Mouse (Mus musculus): ENCODE results near the gene Rnasel. TPM values are rescaled to one million over a fixed set of nuclear protein-coding genes. Genes with fewer than 3 reads are reported as not detected.

Gene Rnasel
- polyA plus RNA-seq, 1 experiment from 2014 or later = 24.5 TPM

Other genes starting within 250 kb of the Rnasel start
- 6.1 and 7.1 TPM in 2 replicates for gene Npl, start 199.4 kb upstream of the Rnasel start, polyA plus RNA-seq (2015; fragmentation: Nextera tagmentation; extraction: Ambion mirVana)
- 0.14 TPM in 1 of 2 replicates, not detected in the other for gene Rgs8, start 96.4 kb upstream of the Rnasel start, polyA plus RNA-seq (2015; fragmentation: Nextera tagmentation; extraction: Ambion mirVana)
- gene Rgs16, start 9.1 kb upstream of the Rnasel start, polyA plus RNA-seq (2015; fragmentation: Nextera tagmentation; extraction: Ambion mirVana) = 1.1 and 2.6 TPM in 2 replicates
- not detected in 2 replicates for gene Rgsl1, start 94.7 kb downstream of the Rnasel start, polyA plus RNA-seq (2015; fragmentation: Nextera tagmentation; extraction: Ambion mirVana)
- gene Teddm1b, start 124.9 kb downstream of the Rnasel start, polyA plus RNA-seq (2015; fragmentation: Nextera tagmentation; extraction: Ambion mirVana) = 0.06 TPM in 2 replicates
- not detected in 2 replicates for gene Teddm1a, start 142.3 kb downstream of the Rnasel start, polyA plus RNA-seq (2015; fragmentation: Nextera tagmentation; extraction: Ambion mirVana)
- 117 and 128 TPM in 2 replicates for gene Glul, start 150.5 kb downstream of the Rnasel start, polyA plus RNA-seq (2015; fragmentation: Nextera tagmentation; extraction: Ambion mirVana)
- 0.55 TPM in 2 replicates for gene Teddm2, start 150.8 kb downstream of the Rnasel start, polyA plus RNA-seq (2015; fragmentation: Nextera tagmentation; extraction: Ambion mirVana)